Mouse (Mus musculus) right cerebral cortex, postnatal 25 days (tissue): ENCODE measurements around the gene Gm4559.
"Not testable (repeated sequence)": the region's sequence is repeated elsewhere in the genome, so short reads cannot be mapped to it uniquely, and the experiment has no call there.

Source experiments
- DNase-seq: peaks from one replicate; pipeline ENCODE4 v3.0.0; 2022

Gm4559 gene

DNA sequence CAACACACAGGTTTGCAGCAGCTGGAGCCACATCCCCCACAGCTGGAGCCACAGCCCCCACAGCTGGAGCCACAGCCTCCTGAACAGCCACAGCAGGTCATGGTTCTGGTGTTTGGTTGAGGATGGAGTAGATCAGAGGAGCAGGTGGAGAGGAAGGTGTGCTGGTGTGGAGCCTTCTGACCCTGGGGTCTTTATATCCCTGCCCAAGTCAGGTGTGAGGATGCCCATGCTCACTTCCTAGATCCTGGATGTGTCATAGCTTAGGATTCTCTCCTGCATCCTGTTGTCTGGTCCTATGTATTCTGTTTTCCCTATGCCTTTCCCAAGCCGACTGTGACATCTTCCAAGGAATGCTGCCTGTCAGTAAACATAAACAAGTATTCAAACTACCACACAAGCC lies 15.9 kb downstream of the Gm4559 start, which contains the start of gene Gm2431:
Gene Gm2431 (minus strand): TSS at position 101 of the 400 bp plus-strand sequence.
- DNase-seq, result not testable (repeated sequence)

DNA sequence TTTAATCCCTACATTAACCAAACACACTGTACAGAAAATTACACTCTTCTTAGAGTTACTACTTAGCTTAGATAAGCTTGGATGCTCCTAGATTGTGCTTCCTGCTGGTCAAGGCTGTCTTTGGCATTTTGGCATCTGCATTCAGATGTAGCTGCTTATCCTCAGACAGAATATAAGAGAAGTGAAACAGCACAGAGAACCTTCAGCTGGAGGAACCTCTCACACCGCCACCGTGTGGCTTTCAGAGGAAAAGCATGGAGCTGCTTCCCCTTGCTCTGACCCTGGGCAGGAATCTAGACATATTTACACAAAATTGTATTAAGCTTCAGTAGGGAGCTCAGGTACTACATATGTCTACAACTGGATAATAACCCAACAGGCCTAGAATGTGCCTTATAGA lies 18.6 kb downstream of the Gm4559 start:
- peak; percentile 33 for DNase-seq

GRCm38 (mm10) chr7:142249824-142250223 lies 24.3 kb downstream of the Gm4559 start:
- DNase-seq, result peak; percentile 16

GRCm38 (mm10) chr7:142240978-142241377 lies 33.2 kb downstream of the Gm4559 start, which contains the start of gene Gm40460:
TSS of gene Gm40460 (minus strand) at chr7:142241078.
- DNase-seq, result no peak

DNA sequence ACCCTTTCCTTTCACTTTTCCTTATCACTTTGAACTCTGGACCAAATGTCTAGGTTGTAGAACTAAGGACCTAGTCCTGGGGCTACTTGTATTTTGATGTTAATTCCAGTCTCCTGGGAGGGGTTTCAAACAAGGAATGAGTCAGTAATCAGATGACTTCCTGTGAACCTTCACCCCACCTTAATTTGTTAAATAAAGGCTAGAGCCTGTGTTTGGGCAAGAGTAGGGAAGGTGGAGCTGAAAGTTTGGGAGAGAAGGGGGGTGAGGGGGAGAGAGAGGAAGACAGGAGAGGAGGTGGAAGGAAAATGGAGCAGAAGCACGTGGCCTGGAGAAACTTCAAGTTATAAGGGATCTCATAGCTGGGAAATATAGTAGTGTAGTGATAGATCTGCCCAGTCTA lies 42.6 kb downstream of the Gm4559 start:
- no peak for DNase-seq

DNA sequence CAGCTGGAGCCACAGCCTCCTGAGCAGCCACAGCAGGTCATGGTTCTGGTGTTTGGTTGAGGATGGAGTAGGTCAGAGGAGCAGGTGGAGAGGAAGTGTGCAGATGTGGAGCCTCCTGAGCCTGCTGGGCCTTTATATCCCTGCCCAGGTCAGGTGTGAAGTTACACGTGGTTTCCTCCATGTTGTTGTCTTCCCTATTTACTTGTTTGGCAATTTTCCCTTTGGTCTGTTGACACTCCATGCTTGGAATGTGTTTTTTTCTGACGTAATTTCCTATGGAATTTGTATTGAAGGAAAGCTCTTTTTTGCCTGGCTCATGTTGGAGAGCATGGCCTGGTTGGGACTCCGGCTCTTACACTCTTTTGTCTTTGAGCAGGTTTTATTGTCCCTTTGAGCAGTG lies 44.3 kb downstream of the Gm4559 start, which contains the start of gene Krtap5-5:
Gene Krtap5-5 (minus strand): TSS at position 101 of the 400 bp plus-strand sequence.
- DNase-seq, result not testable (repeated sequence)

- no peak for DNase-seq
Observed at GRCm38 (mm10) chr7:142224518-142224917, 49.6 kb downstream of the Gm4559 start.
